Mouse (Mus musculus) heart, embryonic 11.5 days (tissue): ENCODE data around the gene Hhipl2. TPM values are rescaled to one million over a fixed set of nuclear protein-coding genes. Genes with fewer than 3 reads are reported as not detected.

Experiments
- ATAC-seq: fragments of 200-750 bp; cut with Nextera tagmentation; replicated peaks from 2 replicates; pipeline ENCODE4 v1.8.0; 2017; ENCODE audit warnings: moderate library complexity; ENCODE audit not compliant: insufficient number of reproducible peaks, low FRiP score, low TSS enrichment
- H3K27ac ChIP-seq: fragments of 300-500 bp; sonication (generic); 2 replicates; pipeline ENCODE4 v1.5.1; 2014; ENCODE audit warnings: mild to moderate bottlenecking, low read depth, low read length
- H3K27me3 ChIP-seq: fragments of 300-500 bp; sonication (generic); 2 replicates; pipeline ENCODE4 v1.6.1; 2014; ENCODE audit warnings: mild to moderate bottlenecking, low read length, mixed read lengths; ENCODE audit not compliant: control insufficient read depth, insufficient read depth
- H3K36me3 ChIP-seq: fragments of 300-500 bp; sonication (generic); 2 replicates; pipeline ENCODE4 v1.6.1; 2014; ENCODE audit warnings: mild to moderate bottlenecking, low read length, moderate library complexity, mixed read lengths; ENCODE audit not compliant: control insufficient read depth, insufficient read depth
- H3K4me1 ChIP-seq: fragments of 300-500 bp; sonication (generic); 2 replicates; pipeline ENCODE4 v1.6.1; 2014; ENCODE audit warnings: low read length; ENCODE audit not compliant: control insufficient read depth, insufficient read depth
- H3K4me2 ChIP-seq: fragments of 300-500 bp; sonication (generic); 2 replicates; pipeline ENCODE4 v1.6.1; 2014; ENCODE audit warnings: mild to moderate bottlenecking, moderate library complexity
- H3K4me3 ChIP-seq: fragments of 300-500 bp; sonication (generic); 2 replicates; pipeline ENCODE4 v1.5.1; 2014; ENCODE audit warnings: low read depth, low read length
- H3K9ac ChIP-seq: fragments of 300-500 bp; sonication (generic); 2 replicates; pipeline ENCODE4 v1.6.1; 2014; ENCODE audit warnings: mild to moderate bottlenecking, low read depth, low read length, moderate library complexity
- H3K9me3 ChIP-seq: fragments of 300-500 bp; sonication (generic); replicated peaks from 2 replicates; pipeline ENCODE4 v1.6.1; 2016; ENCODE audit warnings: low read length; ENCODE audit not compliant: control insufficient read depth
- WGBS: fragments of 180-500 bp; shearing (Covaris S2); extraction: QIAGEN DNeasy Blood & Tissue Kit; methylation state at CpG from one replicate; pipeline ENCODE4 v1.1.7; 2014; ENCODE audit not compliant: insufficient replicate concordance; 5-methylcytosine and 5-hydroxymethylcytosine counted together
- polyA plus RNA-seq: library from polyadenylated mRNA; unstranded; fragments of >200 nt; fragmentation: Nextera tagmentation; extraction: Ambion mirVana; gene quantifications from 2 replicates; pipeline ENCODE4 v1.2.1, GENCODE M21; 2014

Gene Hhipl2
- polyA plus RNA-seq, 1 experiment from 2014 or later, result 0.42 TPM

DNA sequence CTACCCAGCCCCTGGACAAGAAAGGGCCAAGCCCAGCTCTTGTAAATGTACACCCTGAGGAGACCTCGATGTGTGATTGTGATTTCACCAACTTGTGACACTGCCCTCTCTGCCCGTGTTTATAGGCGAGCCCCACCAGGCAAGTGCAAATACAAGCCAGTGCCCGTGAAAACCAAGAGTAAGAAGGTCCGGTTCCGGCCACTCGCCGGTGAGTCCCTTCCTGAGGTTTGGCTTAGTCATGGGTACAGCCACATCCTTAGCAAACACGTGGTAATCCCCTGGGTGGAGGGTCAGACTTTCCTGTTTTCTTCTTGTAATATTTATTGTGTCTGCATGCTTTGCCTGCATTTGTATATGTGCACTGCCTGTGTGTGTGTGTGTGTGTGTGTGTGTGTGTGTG is 16.9 kb downstream of the Hhipl2 start:
- no peak overlapping the region for H3K27ac ChIP-seq
- no peaks in the 10 kb centered on the region for H3K27me3 ChIP-seq
- ATAC-seq, result no peak

DNA sequence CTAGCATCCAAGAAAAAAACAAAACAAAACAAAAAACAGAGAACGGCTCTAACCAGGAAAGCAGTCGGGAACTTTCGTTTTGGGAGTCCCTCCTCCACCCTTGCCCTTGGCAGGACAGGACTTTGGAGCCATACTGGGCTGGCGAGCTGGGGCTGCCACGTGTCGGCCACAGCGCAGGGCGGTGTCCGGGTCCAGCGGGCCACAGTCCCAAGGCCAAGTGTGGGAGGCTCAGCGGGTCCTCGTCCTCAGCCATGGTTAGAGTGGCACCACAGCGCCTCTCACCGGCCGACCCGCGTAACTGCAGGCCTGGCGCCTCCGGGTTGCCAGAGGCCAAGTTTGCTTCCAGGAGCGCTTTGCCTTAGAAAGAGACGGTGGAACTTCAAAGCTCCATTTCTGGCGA is 21.0 kb downstream of the Hhipl2 start:
- peak overlapping the region; percentile 53 for H3K4me2 ChIP-seq
- WGBS, result 25% methylated on average over 22 of the region's 22 CpGs
- H3K4me3 ChIP-seq, result peak overlapping the region; percentile 28; the same call in 1 of the 2 replicates
- H3K9me3 ChIP-seq, result no peaks in the 10 kb centered on the region
- H3K4me1 ChIP-seq, result no peaks in the 10 kb centered on the region
- H3K27me3 ChIP-seq, result no peaks in the 10 kb centered on the region
- no peak overlapping the region for H3K27ac ChIP-seq
- no peaks in the 10 kb centered on the region for H3K36me3 ChIP-seq
- H3K9ac ChIP-seq, result peak overlapping the region; percentile 47; the same call in 1 of the 2 replicates
- ATAC-seq, result no peak

More for the DNA sequence above, 16.9 kb downstream of the Hhipl2 start:
- Histone ChIP-seq H3K4me2 (no peak overlapping the region), H3K9me3 (no peaks in the 10 kb centered on the region), H3K4me3 (no peak overlapping the region), H3K4me1 (no peaks in the 10 kb centered on the region), H3K36me3 (no peaks in the 10 kb centered on the region), H3K9ac (no peak overlapping the region)
- 85% methylated on average over 9 of the region's 9 CpGs for WGBS

- Histone ChIP-seq H3K4me2 (peak overlapping the region; percentile 34), H3K9ac (no peak overlapping the region), H3K9me3 (no peaks in the 10 kb centered on the region), H3K4me1 (no peaks in the 10 kb centered on the region), H3K36me3 (no peaks in the 10 kb centered on the region), H3K27ac (no peak overlapping the region), H3K27me3 (no peaks in the 10 kb centered on the region), H3K4me3 (no peak overlapping the region)
- ATAC-seq, result no peak
- WGBS, result 21% methylated on average over 19 of the region's 19 CpGs
Measured at GRCm38 (mm10) chr1:183442015-183442774, 24.2 kb downstream of the Hhipl2 start.

DNA sequence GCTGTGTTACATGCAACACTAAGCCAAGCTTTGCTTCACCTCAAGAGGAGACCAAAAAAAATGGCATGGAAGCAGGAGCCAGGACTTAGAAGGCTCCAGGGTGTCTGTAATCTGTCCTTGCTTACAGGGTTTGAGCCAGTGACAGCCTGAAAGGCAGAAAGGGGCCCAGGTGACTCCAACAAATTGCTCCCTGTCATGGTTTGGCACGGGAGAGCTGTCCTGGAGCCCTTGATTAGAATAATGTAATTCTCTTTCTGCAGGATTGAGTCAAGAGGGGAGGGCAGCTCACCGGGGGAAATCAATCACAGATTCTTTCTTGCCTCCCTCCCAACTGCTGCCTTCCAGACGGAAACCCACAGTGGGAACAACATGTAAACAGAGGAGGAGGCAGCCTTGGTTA is 35.1 kb downstream of the Hhipl2 start:
- Histone ChIP-seq H3K27me3 (no peaks in the 10 kb centered on the region), H3K4me1 (peaks cover 8% of the 10 kb centered on the region), H3K4me2 (no peak overlapping the region), H3K36me3 (no peaks in the 10 kb centered on the region), H3K9me3 (peaks cover 3% of the 10 kb centered on the region), H3K4me3 (no peak overlapping the region), H3K27ac (no peak overlapping the region), H3K9ac (no peak overlapping the region)
- ATAC-seq, result no peak
- WGBS, result 41% methylated on average over 3 of the region's 3 CpGs

Other genes starting within 250 kb of the Hhipl2 start
- gene Disp1, start 196.7 kb upstream of the Hhipl2 start, polyA plus RNA-seq, result 11.8 and 12.6 TPM in 2 replicates
- gene Aida, start 121.6 kb upstream of the Hhipl2 start, polyA plus RNA-seq, result 16.0 and 21.7 TPM in 2 replicates
- 43.1 and 45.3 TPM in 2 replicates for gene Brox, start 120.9 kb upstream of the Hhipl2 start, polyA plus RNA-seq
- gene Mia3, start 48.7 kb upstream of the Hhipl2 start, polyA plus RNA-seq, result 72.7 and 78.4 TPM in 2 replicates
- 14.7 and 14.8 TPM in 2 replicates for gene Taf1a, start 29.2 kb upstream of the Hhipl2 start, polyA plus RNA-seq